Mouse (Mus musculus): ENCODE data around the gene Spata25. TPM values are rescaled to one million over a fixed set of nuclear protein-coding genes. Genes with fewer than 3 reads are reported as not detected.

Gene Spata25
- polyA plus RNA-seq, 1 experiment: not detected

DNA sequence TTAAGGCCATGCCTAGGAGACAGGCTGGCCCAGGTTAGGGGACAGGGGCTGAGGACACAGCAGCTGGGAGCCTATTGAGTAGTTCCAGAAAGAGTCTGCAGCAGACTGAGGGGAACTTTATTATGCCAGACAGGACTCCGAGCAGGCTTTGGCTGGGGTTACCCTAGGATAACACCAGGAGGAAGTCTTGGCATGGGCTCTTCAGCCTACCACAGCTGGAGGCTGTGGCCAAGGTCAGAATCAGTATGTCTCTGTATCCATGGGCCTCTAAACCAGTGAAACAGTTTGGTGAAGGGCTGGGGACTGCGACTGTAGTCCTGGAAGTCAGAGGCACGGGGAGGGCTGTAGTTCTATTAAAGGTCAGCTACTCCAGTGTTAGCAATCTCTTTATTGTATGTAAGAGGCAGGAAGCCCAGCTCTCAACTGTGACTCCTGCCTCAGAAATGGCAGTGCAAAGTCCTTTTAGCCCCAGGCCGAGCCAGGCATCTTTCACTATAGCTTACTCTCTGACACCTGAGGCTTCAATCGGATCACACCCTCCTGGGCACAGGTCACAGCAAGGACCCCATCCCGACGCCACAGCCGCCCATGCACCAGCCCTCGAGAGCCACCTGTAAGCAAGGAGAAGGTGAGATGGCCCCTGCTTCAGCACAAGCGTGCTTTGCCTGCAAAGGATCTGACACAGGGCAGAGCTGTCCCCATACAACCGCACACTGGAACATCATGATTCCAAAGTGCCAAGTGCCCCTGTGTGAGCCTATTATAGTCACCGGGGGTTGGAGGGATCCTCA lies 35.7 kb downstream of the Spata25 start:
- TF ChIP-seq GATA1 (IDR thresholded peaks at IDR 0.05; ENCODE audit: low read length): no peak

DNA sequence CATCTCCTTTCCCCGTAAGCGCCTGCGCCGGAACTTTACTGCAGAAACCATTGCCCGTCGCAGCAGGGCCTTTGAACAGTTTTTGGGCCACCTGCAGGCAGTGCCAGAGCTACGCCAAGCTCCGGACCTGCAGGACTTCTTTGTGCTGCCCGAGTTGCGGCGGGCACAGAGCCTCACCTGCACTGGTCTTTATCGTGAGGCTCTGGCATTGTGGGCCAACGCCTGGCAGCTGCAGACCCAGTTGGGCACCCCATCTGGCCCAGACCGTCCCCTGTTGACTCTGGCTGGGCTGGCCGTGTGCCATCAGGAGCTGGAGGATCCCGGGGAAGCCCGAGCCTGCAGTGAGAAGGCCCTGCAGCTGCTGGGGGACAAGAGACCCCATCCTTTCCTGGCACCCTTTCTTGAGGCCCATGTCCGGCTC lies 36.5 kb downstream of the Spata25 start:
- TF ChIP-seq GATA1 (IDR thresholded peaks at IDR 0.05; ENCODE audit: low read length): no peak

DNA sequence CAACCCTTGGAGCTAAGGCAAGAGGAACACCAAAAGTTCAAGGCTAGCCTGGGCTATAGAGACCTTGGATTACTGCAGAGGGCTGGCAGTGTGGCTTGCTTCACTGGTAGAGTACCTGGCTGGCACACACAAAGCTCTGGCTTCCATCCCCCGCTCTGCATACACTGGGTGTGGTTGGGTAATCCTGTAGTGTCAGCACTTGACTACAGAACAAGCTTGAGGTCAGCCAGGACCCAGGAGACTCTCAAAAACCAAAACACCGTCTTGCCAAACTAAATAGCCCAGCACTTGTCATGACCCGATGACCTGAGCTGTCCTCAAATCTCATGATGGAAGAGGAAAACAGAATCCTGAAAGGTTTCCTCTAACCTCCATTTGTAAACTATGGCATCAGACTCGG lies 37.9 kb downstream of the Spata25 start:
- TF ChIP-seq GATA1 (IDR thresholded peaks at IDR 0.05; ENCODE audit: low read length): no peak

DNA sequence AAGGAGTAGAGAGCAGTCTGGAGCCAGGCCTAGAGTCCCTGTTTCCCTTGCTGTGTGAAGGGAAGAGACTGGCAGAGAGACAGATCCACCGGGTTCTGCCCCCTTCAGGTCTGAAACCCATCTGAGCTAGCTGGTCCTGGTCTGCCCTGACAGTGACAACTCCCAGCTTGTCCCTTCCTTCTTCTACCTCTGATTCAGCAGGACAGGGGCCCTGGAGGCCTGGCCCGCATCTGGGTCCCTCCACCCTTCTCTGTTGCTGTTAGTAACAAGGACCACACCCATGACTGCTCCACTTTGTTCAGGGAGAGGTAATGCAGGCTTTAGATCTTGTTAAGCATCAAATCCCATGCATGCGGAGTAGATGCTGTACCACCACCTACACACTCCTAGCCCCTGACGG lies 39.9 kb downstream of the Spata25 start:
- TF ChIP-seq GATA1 (IDR thresholded peaks at IDR 0.05; ENCODE audit: low read length): no peak

DNA sequence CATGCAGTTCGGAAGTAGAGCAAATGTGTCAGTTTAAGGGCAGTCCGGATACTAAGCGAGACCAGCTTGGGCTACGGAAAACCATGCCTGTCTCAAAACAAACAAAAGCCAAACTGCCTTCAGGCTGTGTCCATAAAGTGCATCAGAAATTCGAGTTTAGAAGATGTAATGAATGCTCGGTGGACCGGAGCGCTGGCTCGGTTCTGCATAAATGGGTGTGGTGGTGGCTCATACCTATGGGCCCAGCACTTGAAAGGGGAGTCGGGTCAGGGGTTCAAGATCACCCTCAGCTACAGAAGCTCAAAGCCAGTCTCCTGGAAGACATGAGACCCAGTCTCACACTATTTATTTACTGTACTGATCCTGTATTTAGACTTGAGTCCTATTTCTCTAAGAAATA lies 40.6 kb downstream of the Spata25 start:
- TF ChIP-seq GATA1 (IDR thresholded peaks at IDR 0.05; ENCODE audit: low read length): no peak

DNA sequence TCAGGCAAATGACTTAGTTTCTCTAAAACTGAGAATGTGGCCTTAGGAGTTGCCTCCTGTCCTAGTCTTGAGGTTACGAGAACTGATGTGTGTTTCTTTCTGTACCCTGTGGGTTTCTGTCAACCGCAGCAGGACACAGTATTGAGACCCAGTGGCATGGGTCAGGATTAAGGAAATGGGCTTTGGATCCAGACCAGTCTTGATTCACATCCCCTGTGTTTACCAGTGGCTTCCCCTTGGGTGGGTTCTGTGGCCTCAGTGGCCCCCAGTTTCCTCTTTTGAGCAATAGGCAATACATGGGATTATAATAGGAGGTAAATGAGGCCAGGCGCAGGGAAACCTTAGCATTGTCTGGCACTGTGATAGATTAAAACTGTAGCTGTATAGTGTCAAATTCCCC lies 41.3 kb downstream of the Spata25 start:
- no peak for TF ChIP-seq GATA1 (IDR thresholded peaks at IDR 0.05; ENCODE audit: low read length)

DNA sequence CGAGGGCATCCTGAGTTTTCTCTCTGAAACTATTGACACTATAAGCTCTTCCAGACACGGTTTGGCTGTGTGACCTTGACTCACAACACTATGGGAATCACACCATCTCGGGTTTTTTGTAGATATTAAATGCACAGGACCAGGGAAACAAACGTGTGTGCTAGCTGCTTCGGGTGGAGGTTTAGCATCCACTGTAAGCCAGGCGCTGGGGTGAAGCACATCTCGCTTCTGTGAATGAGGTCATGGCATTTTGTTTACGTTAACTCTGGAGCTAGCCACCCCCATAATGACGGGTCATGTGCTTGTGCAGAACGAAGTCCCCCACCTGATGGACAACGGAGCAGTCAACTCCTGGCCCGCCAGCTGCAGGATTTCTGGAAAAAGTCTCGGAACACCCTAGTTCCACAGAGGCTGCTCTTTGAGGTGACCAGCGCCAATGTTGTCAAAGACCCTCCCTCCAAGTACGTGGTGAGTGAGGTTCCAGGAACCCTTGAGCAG lies 41.9 kb downstream of the Spata25 start:
- no peak for TF ChIP-seq GATA1 (IDR thresholded peaks at IDR 0.05; ENCODE audit: low read length)

DNA sequence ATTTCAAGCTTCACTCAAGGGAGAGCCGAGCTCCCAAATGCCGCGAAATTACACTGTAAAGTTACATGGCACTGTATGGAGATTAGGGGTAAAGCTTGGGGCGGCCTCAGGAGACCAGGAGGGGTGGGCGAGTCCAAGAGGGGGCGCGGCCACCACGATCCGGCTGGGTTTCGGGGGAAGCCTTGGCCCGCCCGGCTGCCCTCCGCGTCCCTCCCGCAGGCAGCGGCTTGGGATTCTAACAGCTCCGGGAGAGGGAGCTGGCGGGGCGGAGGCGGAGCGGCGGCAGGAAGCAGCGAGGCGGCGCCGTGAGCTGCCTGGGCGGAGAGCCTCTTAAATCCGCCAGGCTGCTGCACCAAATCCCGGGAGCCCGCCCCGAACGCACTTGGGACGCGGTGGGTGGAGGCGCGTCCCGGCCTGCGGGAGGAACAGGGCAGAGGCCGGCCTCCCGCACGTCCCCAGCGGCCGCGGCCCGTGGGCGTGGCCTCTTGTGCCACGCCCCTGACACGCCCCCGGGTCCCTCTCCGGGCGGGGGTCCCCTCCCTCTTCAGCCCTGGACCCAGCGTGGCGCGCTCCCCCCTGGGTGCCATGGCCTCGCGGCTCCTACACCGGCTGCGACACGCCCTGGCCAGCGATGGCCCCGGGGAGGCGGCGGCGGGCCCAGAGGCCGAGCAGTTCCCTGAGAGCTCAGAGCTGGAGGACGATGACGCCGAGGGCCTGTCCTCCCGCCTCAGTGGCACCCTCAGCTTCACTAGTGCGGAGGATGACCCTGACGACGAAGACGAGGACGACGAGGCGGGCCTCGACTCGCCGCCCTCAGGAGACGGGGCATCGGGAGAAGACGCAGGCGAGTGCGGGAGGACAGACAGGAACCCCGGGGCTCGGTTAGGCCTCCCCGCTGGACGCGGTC lies 42.6 kb downstream of the Spata25 start, which contains the start of gene Snx21:
Gene Snx21 (plus strand): TSS at position 343 of the 907 bp plus-strand sequence.
- no peak for TF ChIP-seq GATA1 (IDR thresholded peaks at IDR 0.05; ENCODE audit: low read length)

DNA sequence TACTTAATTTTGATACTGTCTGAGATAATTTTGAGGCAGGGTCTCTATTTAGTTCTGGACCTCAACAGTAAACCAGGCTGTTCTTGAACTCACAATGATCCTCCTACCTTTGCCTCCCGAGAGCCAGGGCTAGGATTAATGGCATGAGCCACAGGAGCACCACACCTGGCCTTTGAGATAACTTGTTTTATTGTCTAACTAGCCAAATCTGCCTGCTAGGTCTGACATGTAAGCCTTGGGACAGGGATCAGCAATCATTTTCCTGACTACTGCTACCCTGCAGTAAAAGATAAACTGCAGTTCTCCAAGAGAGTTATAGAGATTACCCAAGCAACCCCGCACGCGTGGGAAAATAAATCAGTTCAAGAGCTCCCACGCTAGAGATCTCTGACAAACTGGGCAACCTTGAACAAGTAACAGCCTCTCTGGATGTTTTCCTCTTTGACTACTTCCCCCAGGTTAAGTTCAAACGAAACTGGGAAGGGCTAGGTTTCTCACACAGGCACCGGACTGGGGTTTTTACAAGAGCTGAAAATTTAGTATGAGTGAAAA lies 43.4 kb downstream of the Spata25 start:
- TF ChIP-seq GATA1 (IDR thresholded peaks at IDR 0.05; ENCODE audit: low read length): no peak

DNA sequence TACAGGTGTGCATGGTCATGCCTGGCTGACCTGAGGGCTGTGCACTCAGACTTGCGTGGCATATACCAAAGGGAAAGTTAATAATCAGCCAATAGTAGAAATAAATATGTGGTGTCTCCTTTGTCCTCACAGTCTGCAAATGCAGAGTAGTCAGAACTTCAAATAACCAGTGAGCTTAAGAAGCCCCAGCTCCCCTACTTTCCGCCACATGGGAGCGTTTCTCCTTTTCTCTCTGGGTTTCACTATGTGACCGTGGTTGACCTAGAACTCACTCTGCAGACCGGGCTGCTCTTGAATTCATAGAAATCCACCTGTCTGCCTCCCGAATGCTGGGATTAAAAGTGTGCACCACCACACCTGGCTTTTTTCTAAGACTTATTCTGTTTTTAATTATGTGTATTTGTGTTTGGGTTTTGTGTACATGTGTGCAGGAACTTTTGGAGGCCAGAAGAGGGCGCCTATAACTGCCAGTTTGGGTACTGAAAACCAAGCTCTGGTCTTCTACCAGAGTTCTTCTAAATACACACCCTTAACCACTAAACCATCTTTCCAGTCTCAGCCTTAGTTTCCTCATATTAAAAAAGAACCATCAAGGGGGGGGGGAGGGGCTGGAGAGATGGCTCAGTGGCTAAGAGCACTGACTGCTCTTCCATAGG lies 44.3 kb downstream of the Spata25 start:
- TF ChIP-seq GATA1 (IDR thresholded peaks at IDR 0.05; ENCODE audit: low read length): no peak

DNA sequence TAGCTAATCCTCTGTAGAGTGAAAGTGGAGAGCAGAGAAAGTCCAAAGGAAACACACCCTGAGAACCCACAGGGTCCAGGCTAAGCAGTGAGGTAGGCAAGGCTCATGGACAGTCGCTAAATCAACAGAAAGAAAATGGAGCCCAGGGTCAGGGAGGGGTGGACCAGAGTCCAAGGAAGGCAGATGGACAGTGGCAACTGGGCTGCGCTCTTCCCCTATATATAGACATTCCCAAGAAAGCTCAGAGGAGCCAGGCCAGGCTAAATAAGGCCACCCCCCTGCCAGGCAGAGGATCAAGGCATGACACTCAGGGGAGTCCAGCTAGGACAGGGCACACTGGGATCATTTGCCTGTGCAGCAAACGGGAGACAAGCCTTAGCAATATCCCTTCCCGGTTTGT lies 46.5 kb downstream of the Spata25 start:
- TF ChIP-seq GATA1 (IDR thresholded peaks at IDR 0.05; ENCODE audit: low read length): no peak

DNA sequence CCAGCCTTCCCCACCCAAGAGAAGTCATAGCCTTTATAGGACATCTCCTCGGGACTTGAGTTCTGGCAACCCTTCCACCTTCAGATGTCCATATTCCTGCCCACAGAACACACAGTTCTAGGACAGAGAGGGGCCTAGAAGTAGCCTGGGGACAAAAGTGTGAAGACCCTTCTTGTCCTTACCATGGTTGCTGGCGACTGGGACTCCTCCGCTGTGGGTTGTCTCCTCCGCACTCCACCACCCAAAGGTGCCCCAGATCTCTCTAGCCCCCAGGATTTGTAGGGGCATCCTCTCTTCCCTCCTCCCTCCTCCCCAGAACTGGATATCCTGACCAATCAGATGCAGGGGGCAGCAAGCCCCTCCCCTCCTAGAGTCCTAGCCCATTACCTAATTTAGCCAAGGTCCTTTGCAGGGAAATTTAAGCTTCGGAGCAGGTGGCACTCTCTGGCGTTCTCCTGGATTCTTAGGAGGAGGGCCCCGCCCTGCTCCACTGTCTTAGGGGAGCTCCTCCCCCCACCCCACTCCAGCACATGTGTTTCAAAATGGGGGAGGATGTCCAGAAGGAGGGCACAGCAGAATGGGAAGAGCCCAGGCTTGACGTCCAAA lies 48.8 kb downstream of the Spata25 start, which contains the start of gene Tnnc2:
Gene Tnnc2 (minus strand): TSS at position 487 of the 606 bp plus-strand sequence.
- TF ChIP-seq GATA1 (IDR thresholded peaks at IDR 0.05; ENCODE audit: low read length): no peak

DNA sequence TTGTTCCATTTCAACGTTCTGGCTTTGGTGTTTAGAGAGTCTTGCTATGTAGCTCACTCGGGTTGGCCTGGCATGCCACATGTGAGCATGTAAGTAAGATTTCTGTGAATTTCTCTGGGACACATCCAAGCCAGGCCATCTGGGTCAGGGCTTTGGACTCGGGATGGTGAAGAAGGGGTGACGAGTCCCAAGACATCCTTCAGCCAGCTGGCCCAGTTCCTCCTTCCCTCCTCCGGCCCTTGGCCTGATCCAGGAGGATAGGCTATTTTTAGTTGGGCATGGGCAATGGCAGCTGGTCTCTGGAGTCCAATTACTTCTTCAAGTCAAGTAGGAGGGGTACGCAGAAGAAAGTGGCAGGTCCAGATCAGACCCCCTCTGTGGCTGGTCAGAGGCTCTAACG lies 49.5 kb downstream of the Spata25 start:
- TF ChIP-seq GATA1 (IDR thresholded peaks at IDR 0.05; ENCODE audit: low read length): no peak

DNA sequence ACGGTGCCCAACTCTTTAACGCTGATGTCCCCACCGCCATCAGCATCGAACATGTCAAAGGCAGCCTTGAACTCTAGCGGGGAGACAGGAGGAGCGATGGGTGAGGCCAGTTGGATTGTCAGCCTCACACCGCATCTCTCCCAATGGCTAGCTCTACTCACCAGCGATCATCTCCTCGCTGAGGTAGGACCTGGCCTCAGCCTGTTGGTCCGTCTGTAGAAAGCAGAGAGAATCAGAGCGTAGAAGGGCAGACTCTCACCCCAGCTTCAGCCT lies 50.4 kb downstream of the Spata25 start:
- no peak for TF ChIP-seq GATA1 (IDR thresholded peaks at IDR 0.05; ENCODE audit: low read length)
